Mouse (Mus musculus) heart, postnatal 25 days (tissue): ENCODE measurements around the gene Kcnb1. TPM values are rescaled to one million over a fixed set of nuclear protein-coding genes. Genes with fewer than 3 reads are reported as not detected.

Source experiments
- DNase-seq: peaks from one replicate; pipeline ENCODE4 v3.0.0; 2022; ENCODE audit warnings: low spot score
- intact Hi-C: fragments of 180-260 bp; cut with DNase I; formaldehyde crosslinking; loops from one replicate; pipeline ENCODE4 v1.15.1; 2025
- total RNA-seq, 2 experiments: library from RNA; stranded (reverse); gene quantifications; 2 replicates each; pipeline ENCODE4 v1.2.3; 2021

The Kcnb1 gene
- total RNA-seq, 2 experiments from 2014 or later: 40.9 to 47.9 TPM

GRCm38 (mm10) chr2:167138611-167139010 lies 51.3 kb downstream of the Kcnb1 start:
- intact Hi-C loops: no loop called here

GRCm38 (mm10) chr2:167136909-167137308 lies 53.0 kb downstream of the Kcnb1 start:
- intact Hi-C loops: no loop called here
- DNase-seq: no peak

More at GRCm38 (mm10) chr2:167138611-167139010, 51.3 kb downstream of the Kcnb1 start:
- DNase-seq: no peak

DNA sequence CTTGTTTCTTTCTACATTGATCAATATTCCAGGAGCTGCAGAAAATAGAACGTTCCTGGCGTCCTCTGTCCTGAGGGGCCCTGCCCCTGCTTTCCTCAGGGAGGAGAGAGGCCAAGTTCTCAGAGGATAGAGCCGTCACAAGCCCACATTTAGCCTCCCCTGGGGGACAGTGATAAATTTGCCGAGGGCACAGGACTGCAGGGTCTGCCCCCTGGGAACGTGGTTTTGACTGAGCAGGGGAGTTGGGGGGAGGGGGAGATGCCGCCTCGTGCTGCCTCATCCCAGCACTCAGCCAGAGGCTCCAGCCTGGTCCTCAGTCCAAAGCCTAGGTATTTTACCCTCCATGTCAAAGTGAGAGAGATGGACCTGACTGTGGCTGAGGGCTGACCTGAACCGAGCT lies 57.9 kb downstream of the Kcnb1 start:
- intact Hi-C loops: no loop called here
- no peak for DNase-seq

DNA sequence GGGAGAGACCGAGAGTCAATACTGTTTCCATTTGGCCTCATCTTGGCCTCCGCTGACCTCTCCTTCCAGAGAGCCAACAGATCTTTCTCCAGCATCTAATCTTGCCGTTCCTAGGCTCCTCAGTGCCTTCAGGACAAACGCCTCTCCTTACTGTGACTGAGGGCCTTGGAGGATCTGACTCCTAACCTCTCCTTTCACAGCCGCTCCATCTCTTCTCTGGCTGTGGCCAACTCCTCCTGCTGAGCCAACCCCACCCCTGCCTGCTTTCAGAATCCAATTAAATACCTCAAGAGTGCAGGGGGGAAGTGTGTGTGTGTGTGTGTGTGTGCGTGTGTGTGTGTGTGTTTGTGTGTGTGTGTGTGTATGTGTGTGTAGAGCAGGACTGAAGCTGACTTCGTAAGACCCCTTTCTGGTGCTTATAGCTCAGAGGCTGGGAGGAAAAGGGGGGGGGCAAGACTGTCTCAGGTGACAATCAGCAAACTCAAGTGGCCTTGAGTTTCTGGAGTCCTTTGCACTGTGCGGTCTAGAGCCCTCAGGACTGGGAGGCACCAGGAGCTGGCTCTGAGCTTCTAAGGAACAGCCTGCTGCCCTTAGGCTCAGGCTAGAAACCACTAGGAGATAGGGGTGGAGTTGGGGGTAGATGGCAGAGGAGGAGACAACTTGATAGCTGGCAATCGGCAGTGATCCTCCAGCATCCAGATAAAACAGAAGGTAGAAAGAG lies 59.7 kb downstream of the Kcnb1 start:
- DNase-seq: no peak
- intact Hi-C loops: no loop called here

DNA sequence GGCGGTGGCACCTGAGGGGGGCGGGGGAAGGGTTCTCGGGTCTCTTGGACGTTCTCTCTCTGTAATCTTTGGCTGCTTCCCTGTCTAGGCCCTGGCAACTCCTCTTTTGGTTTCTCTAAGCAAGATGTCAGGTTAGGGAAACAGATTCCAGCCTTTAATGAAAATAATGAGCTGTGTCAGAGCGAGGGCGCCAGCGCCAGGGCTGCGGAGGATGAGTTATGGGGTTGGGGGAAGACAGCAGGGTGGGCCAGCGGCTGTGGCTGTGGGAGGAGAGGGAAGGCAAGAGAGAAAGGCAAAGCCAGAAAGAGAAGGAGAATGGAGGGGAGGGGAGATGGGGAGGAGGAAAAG lies 60.4 kb downstream of the Kcnb1 start:
- DNase-seq: no peak
- intact Hi-C loops: no loop called here

DNA sequence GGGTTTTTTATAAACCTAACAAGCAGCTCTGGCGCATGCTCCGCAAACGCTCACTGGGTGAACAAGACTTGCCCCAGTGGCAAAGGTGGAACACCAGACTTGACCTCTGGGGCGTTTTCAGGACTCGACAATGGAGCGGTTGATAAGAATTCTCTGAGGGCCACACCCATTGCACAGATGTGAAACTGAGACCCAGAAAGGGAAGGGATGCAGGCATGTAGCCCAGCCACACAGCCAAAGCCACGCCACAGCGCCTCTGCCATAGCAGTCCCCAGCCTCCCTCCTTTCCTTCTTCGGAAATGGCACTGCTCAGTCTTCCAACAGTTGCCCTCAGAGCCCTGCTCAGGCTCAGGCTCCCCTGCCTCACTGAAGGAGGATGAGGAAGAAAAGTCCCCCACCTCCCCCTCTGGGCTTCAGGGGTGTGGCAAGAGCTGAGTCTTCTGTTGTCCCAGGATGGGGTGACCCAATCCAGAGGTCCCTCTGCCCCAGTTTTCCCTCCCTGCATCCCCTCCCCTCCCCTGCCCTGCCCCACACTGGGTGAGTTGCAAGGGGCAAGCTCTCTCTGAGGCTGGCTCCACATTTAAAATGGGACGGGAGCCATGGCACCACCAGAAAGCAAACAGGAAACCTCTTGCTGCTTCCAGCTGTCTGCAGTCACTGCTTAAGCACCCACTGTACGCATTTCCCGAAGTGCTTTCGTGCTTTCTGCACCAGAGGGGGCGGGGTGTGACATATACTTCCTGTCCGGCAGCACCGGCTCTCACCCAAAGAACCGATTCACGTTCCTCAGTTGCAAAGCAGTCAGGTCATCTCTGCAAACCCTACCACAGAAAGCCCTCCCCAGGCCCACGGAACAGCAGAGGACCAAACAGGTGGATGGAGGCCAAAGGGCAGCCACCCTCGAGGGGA lies 61.0 kb downstream of the Kcnb1 start:
- intact Hi-C loops: no loop called here
- DNase-seq: peak; percentile 33

GRCm38 (mm10) chr2:167127404-167127803 lies 62.6 kb downstream of the Kcnb1 start:
- intact Hi-C loops: no loop called here
- no peak for DNase-seq

GRCm38 (mm10) chr2:167125781-167126180 lies 64.2 kb downstream of the Kcnb1 start:
- DNase-seq: no peak
- intact Hi-C loops: no loop called here

- DNase-seq: no peak
Measured at GRCm38 (mm10) chr2:167123936-167124335, 66.0 kb downstream of the Kcnb1 start.

DNA sequence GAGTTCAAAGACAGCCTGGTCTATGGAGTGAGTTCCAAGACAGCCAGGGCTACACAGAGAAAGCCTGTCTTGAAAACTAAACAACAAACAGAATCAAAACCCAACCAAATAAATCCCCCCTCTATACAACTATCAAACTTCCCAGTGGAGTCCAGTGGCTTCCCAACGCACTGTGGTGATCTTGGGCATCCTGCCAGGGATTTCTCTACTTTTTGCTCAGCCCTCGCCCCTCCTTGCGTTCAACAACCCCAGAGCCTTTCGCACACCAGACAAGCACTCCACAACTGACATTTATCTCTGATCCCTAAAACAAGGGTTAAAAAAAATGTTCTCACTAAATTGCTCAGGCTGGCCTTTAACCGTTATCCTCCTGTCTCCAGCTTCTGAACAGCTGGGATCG lies 67.2 kb downstream of the Kcnb1 start:
- intact Hi-C loops: loop anchor here (2.0 kb wide), 1 partner anchor 62 kb away; no protein-coding TSS in a partner anchor

More at GRCm38 (mm10) chr2:167123936-167124335, 66.0 kb downstream of the Kcnb1 start:
- intact Hi-C loops: loop anchor here (2.0 kb wide), 1 partner anchor 61 kb away; no protein-coding TSS in a partner anchor

GRCm38 (mm10) chr2:167121996-167122395 lies 68.0 kb downstream of the Kcnb1 start:
- intact Hi-C loops: loop anchor here (2.0 kb wide), 1 partner anchor 63 kb away; no protein-coding TSS in a partner anchor

More for the DNA sequence above, 67.2 kb downstream of the Kcnb1 start:
- DNase-seq: no peak

GRCm38 (mm10) chr2:167121228-167121627 lies 68.7 kb downstream of the Kcnb1 start:
- DNase-seq: peak; percentile 69
- intact Hi-C loops: no loop called here

More at GRCm38 (mm10) chr2:167121996-167122395, 68.0 kb downstream of the Kcnb1 start:
- DNase-seq: no peak

GRCm38 (mm10) chr2:167120186-167120830 lies 69.6 kb downstream of the Kcnb1 start:
- DNase-seq: no peak
- intact Hi-C loops: no loop called here

DNA sequence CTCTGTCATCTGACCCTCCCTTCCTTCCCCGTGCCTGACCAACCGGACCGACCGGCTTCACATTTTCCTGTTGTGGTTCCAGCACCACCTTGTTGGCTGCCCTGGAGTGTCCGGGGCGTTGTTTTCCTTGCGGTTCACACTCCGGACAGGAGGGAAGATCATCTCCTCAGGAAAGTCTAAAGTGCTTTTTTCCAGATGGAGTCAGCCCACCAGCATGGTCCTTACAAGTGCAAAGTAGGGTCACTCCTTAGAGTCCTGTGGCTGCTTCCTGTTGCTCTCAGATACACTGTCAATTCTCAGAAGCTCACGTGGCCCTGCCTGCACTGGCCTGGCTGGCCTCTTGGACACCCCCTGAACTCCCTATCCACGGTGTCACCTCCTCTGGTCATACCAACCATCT lies 71.9 kb downstream of the Kcnb1 start:
- intact Hi-C loops: no loop called here
- DNase-seq: peak; percentile 67

DNA sequence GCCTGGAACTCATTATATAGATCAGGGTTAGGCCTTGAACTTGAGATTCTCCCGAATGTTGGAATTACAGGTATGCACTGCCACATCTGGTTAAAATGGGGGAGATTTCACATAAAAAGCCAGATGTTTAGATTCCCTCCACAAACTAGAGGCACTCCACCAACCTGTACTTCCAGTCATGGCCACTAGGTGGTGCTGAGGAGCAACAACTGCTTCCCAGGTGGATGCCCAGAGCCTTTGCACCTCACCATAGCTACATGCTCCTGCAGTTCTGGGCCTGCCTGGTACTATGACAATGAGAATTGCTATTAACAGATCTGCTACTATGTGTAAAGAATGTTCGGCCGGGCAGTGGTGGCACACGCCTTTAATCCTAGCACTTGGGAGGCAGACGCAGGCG lies 77.2 kb downstream of the Kcnb1 start:
- intact Hi-C loops: loop anchor here (1.0 kb wide), 3 partner anchors 39 to 107 kb away; no protein-coding TSS in a partner anchor
- DNase-seq: peak; percentile 50

DNA sequence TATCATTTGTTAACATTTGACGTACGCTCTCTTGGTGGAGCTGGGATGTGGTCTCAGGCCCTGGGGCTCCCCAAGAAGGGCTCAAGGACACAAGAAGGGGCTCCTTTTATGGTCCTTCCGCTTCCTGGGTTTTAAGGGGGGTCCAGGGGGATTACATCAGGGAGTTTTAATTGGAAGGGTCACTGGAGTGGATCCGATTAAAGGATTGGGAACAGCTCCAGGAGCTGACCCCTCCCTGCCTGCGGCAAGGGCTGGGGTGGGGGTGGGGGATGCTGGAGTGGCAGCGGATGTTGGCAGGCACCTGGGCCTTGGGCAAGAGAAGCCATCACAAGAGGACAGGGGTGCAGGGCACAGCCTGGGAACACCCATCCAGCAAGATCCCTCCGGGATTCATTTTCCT lies 77.7 kb downstream of the Kcnb1 start:
- DNase-seq: no peak
- intact Hi-C loops: loop anchor here (1.0 kb wide), 3 partner anchors 39 to 107 kb away; no protein-coding TSS in a partner anchor

DNA sequence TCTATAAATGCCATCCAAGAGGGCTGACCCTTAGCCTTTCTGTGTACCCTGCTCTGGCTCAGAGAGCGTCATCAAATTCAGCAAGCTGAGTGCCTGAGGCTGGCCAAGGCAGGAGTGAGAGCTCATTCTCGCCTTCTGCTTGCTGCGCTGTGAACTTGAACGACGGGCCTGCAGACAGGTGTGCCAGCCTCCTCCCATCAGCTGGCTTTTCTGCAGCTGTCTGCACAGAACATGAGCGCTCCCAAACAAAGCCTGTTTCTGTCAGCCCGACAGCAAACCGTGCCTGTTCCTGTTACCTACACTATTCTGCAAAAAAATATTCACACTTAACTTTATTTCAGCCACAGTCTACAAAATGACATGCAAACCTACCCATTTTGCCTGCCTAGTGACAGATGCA lies 80.4 kb downstream of the Kcnb1 start:
- intact Hi-C loops: no loop called here
- DNase-seq: no peak

- intact Hi-C loops: no loop called here
- no peak for DNase-seq
Measured at GRCm38 (mm10) chr2:167103546-167103945, 86.4 kb downstream of the Kcnb1 start.

DNA sequence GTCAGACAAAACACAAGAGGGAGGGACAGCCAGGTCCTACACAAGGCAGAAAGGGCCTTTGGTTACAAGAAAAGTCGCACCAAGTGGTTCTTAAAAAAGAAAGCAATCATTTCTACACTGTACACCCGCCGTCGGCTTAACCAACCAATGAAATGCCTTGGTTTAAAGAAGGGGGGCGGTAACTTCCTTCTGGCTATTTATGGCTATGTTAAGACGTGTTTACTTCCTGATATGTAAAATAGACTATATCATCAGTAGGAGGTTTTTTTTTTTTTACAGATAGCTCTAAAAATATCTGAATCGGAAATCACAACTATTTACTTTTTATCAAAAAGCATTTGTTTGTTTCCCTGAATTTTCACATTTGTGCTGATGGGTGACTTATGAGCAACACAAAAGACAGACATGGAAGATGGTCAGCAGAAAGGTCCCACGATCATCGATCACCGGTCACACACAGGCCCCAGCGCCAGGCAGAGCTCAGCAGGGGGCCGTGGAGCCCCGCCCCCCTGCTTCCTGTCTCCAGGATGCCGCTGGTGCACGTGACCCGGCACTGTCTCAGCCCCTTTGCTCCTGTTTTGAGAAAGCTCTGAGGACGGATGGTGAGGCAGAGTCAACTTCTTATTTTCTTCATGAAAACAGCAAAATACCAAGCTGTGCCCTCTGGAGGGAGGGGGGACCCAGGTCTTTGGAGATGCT lies 88.1 kb downstream of the Kcnb1 start:
- intact Hi-C loops: no loop called here
- DNase-seq: no peak

DNA sequence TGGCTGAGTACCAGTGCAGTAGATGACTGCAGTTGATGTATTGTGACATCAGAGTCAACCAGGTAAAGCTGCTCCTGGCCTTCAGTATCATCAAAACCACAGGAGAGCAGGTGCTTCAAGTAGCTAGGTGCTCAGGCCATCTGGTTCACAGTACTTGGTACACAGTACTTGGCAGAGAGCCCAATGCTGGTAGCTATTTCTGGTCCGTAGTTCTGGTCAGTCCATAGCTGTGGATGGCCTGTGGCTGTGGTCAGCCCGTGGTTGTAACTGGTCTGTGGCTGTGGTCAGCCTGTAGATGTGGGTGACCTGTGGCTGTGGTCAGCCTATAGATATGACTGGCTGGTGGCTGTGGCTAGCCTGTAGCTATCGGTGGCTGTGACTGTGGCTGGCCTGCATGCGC lies 95.3 kb downstream of the Kcnb1 start:
- intact Hi-C loops: no loop called here

More for the DNA sequence above, 95.3 kb downstream of the Kcnb1 start:
- no peak for DNase-seq
